Mouse (Mus musculus) retina, postnatal 1 day (tissue): ENCODE measurements around the gene Srl.
A peak's percentile ranks its signal among the peaks of the same experiment; 100 is the strongest.

Source experiments
- DNase-seq: peaks from one replicate; pipeline ENCODE4 v3.0.0-alpha.2; 2012

Srl gene

DNA sequence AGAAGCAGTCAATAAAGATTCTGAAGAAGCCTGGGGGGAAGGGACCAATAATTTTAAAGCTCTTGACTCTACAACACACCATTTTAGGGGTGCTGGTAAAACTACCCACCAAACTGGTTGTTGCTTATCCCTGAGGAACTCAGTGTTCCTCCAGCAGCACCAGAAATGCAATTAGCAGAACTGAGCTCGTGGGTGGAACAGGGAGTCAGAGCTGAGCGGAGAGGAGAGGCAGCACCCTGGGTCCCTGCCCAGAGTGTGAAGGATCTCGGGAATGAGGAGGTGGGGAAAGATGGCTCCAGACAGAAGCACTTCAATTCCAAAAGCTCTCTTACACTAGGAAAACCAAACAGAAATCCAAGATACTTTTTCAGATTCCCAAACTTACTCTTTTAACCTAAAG, 68.9 kb downstream of the Srl start:
- no peak for DNase-seq

DNA sequence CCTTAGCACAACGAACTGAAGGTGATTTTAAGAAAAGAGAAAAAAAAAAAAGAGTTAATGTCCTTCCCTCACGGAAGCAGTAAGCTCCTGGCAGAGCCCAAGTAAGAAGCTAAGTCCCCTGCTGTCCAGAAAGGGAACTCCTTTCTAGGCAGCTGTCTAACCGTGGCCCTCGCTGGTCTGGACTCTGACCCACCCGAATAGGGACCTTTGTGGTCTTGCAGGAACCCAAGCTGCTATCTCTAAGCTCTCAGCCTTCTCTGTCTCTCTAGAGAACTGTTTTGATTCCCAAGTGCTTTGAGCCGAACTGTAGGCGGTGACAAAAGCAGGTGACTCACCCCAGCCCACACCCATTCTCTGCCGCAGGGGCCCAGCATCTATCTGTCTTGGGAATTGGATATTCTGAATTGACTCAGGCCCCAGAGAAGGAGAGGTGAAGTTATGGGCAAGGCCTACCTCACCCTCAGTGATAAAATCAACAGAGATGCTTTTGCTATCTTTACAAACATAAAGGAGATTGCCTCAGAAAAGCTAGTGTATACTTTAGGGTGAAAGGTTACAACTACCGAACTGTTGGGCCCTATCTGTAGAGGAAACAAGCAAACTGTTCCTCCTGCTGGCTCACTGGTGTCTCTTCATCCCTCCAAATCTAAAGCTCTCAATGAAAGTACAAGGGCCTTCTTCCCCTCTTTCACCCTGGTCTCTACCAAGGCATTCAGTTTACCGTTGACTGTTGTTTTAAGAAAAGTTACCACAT, 71.8 kb downstream of the Srl start:
- DNase-seq, result no peak

DNA sequence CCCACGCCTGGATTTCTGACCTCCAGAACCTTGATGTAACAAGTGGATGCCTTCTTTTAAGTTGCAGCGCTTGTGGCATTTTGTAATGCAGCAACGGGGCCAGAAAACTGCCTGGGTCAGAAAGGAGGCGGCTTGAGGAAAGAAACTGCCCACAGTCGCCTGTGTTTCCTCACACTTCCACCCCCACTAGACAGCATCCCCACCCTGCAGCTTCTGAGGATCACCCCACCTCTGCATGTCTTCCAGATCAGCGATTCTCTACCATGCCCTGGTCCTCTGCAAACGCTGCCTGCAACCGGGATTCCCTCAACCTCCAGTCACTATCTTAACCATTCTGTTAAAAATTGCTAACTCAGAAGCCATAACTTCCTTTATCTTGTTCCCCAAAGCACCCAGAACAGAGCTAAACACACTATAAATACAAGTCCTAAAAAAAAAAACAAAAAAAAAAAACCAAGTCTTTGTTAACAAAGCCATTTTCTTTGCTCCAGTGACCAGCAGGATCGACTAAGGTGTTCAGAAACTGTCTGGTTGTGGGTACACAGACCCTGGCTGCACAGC, 77.0 kb downstream of the Srl start:
- DNase-seq, result no peak

DNA sequence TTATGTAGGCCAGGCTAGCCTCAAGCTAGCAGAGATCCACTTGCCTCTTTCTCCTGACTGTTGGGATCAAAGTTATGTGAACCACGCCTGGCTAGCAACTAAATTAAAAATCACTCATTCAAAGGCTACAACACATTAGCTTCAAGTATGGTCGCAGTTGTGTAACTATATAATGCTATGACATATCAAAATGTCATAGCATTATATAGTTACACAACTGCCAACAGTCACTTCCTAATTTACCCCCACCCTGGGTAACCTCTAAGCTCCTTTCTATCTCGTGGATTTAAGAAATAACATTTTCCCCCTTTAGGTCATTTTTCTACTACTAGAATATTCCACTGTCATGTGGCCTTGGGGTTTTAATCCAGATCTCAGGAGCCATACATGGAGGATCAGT, 83.7 kb downstream of the Srl start:
- DNase-seq, result no peak

DNA sequence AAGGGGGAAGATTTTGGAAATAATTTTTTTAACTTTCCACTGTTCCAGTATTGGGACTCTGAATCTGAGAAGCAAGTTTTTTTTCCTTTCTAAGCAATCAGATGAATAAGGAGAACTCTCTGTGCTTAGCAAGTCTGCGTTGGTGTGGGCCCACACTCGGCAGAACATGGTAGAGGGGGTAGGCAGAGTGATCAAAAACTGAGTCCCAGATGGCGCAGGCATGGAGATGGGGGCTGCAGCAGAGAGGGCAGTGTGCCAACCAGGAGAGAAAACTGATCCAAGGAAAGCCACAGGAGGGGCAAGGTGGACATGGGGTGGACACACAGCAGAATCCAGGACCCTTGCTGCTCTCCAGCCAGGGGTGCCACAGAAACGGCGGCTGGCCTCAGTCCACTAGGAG, 85.2 kb downstream of the Srl start:
- no peak for DNase-seq

DNA sequence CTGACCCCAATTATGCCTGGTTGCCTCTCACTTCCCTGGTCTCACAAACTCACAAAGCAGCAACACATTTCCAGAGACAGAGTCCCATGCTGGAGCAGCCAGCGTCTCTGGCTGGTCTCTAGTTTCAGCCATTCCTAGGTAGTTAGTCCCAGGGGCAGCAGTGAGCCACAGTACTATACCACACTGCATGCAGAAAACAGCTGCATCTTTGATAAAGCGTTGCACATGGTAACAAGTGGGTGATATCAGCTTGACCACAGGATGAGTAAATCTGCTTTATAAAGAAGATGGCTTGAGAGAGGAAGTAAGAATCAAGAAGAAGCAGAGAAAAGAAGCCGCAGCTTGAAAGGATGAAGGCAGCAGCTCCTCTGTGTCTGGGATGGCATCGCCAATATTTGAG, 85.9 kb downstream of the Srl start:
- DNase-seq, result peak; percentile 13

DNA sequence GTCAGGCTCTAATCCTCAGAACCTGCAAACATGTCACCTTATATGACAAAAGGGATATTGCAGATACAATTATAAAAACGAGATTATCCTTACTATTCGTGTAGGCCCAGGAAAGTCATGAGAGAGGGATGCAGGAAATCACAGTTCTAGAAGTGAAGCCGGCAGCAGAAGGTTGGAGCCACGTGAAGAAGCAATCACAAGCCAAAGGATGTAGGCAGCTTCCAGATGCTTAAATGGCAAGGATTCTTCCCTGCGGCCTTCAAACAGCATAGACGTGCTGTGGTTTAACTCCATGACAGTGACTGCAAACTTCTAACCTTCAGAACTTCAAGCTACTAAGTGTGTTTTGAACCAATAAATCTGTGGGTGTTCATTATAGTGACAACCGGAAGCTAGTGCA, 87.1 kb downstream of the Srl start:
- no peak for DNase-seq

DNA sequence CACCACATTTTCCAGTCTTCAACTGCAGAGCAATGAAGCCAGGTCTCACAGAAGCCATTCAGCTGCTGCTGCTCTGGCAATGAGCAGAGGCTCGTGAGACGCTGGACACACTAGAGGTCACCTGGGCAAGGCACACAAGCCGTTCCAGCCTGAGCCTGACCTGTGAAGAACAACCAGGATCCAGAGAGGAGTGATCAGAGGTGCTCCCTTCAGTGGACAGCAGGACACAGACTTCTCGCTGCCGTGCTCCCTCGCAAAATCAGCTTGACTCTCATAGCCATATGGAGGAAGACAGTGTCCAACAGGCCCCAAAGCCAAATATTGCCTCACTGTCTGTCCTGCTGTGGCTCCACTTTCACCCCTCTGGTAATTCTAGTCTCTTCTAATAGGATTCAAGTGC, 92.2 kb downstream of the Srl start:
- no peak for DNase-seq

DNA sequence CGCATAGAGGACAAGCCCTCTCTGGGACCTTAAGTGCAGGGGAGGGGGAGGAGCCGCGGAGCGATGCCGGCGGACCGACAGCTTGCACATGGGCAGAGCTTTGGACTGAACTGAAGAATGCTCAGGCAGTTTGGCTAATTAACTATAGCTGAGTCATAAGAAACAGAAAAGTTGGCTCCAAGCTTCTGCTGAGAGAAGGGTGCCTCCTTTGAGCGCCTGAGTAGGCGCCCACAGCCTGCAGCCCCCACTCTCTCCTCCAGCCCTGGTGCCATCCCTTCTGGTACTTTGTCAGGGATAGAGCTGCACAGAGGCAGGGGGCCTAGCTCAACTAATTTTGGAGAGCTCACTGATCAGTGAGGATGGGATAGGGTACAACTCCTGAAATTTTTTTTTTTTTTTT, 93.4 kb downstream of the Srl start:
- peak; percentile 9 for DNase-seq

DNA sequence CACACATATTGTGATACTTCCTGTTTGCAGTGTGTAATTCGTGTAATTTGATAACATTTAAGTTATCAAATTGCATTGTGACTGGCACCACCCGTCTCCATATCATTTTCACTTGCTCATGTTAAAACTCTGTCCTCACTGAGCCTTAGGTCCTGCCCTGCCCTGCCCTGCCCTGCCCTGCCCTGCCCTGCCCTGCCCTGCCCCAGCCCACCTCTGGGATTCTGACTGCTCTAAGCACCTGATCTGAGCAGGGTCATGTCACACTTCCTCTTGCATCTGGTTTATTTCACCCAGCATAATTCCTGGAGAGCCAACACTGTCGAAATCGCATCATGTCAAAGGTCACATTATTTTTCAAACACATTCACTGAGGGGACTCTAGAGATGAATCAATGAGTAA, 95.2 kb downstream of the Srl start:
- no peak for DNase-seq

DNA sequence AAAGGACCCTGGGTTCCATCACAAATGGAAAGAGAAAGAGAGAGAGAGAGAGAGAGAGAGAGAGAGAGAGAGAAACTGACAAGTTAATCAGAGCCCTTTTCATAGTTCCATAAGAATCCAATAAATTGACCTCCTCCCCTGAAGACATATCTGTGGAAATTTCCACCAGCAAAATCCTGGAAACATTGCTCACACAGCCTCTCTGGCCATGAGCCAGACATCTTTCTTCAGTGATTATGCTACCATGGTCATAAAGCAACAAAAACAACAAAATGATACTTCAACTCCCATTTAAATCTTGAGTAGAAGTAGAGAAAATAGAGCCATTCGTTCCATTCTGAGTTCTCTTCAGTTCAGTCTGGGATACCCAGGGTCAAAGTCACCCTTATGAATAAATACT, 97.2 kb downstream of the Srl start:
- no peak for DNase-seq

DNA sequence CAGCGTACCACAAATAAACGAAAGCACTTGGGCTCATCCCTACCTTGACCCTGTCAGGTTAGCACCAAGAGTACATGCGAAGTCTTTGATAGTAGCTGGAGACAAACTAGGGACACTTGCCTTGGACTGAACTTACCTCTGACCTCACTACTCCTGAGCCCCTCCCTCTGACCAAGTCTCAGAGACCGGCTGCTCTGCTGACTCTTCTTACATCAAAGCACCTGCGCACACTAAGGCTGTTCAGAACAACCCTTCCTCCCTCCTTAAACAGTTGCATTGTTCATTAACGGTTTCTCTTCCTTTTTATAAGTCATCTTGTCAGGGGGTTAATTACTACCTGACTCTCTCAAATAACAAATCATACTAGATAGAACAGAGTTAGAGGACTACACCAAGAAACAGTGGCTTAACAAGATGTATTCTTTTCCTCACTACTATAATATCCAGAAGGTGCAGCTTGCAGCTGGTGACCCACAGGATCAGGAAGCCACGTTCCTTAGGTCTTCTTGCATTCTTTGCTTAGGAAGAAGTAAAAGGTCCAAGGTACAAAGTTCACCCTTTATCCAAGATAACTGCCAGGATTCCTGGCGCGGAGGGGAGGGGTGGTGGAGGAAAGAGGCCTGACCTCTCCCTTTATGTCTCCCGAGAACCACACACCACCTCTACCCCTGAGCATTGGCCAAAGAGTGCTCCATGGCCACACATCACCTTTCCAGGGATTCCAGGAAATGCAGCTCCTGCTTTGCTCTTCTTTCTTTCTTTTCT, 102.1 kb downstream of the Srl start:
- no peak for DNase-seq

DNA sequence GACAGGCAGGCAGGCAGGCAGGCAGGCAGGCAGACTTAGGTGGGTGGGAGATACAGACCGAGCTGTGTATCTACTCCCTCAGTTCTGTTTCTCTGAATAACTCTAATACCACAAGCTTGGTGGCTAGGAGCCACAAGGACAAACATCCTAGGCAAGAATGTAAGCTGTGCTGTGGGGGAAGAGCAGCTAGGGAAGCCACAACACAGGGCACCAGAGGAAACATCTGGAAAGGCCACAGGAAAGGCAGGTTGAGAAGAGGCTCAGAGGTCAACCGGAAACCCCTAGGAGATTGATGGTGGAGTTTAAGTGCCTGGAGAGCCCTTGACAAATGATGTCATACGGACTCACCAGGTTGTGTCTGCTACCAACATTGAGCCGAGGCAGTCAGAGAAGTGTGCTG, 104.9 kb downstream of the Srl start:
- no peak for DNase-seq

DNA sequence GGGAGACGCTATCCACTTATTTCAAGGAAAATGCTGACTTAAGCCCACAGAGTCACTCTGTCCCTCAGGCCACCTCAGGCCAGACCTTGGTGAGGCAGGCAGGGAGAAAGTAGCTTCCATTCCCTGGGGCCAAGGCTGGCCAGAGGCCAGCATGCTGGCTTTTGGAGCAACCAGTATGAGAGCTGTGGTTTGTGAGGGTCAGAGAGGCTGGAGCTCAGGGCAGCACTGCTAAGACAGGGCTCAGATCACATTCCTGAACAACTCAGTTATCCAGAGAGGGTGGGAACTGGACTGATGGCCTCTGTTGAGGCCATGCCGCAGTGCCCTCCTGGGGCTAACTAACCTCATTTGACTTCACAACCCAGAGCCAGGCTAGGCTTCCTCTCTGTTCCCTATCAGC, 106.2 kb downstream of the Srl start:
- no peak for DNase-seq

DNA sequence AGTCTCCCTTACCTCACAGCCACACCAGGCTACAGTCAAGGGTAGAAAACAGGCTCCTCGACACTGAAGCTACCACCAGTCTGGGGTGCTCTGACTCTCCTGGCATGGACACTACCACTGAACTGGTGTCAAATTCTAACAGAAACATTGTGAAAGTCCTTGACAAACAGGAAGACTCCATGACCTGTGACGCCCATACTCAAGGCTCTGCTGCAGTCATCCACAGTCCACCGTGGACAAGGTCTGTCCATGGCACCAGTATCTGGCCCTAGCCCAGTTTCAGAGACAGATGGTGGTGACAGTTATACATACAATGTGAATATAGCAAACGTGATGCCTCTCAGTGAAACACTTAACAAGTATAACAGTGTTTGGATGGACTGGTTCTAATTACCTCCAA, 109.8 kb downstream of the Srl start:
- DNase-seq, result no peak

DNA sequence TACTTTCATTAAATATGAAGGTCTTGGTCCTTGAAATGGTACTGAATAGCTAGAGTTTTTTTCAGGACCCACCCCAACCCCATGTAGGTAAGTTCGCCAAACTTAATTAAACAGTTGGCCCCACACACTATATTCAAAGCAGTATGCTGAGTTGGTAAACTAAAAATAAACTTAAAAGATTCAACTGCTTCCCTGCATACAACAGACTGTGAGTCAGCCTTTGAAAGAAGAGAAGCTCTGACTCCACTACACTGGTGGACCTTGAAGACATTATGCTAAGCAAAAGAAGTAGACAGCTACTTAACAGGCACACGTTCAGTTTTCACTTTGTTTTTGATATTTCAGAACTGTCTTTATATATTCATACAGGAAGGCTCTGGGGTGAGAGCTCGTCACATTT, 110.6 kb downstream of the Srl start:
- no peak for DNase-seq

DNA sequence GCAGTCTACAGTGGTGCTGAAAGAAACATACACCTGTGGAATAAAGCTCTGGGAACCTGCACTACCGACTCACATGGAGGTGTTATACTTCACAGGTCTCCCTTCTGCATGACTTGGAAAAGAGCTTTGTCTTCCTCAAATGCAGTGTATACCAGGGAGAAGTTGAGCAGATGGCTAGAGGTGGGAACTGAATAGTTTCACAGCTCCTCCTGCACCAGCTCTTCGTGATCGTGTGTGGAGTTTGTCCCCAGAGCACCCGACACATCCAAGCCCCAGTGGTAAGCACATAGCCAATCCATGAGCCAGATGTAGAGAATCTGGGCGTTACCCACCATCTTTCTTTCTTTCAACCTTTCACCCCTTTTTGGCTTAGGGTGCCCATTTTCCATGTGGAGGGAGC, 111.4 kb downstream of the Srl start:
- DNase-seq, result no peak
